Mouse (Mus musculus): ENCODE measurements around the gene Surf1.

GRCm38 (mm10) chr2:26960756-26961155 is 44.4 kb upstream of the Surf1 start:
- TF ChIP-seq CTCF (IDR thresholded peaks at IDR 0.05; ENCODE audit: low read depth) (peak; percentile 49), EP300 (IDR thresholded peaks at IDR 0.05; ENCODE audit: low read depth) (no peak)
